Mouse (Mus musculus): ENCODE data around the gene Dennd1a.

DNA sequence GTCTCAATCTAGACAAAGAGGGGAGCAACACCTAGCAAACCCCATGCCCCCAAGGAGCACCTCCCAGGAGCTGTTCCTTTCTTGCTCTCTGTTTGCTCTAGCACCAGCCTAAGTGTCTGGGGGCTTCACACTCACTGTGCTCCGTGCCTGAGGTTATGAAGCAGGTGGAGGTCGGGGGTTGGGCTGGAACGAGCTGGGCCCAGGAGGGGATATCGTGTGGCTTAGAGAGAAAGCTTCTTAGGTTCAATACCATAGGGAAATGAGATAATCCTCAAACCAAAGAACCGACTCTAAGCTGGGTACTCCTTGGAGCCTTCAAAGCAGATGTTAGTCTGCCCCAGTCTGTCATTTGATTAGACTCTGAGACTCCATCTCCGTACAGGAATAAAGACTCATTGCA lies 261.6 kb downstream of the Dennd1a start:
- TF ChIP-seq CTCF (IDR thresholded peaks at IDR 0.05; ENCODE audit: low read depth) (no peak), EP300 (optimal IDR thresholded peaks at IDR 0.05) (no peak)

All from stomach, postnatal 0 days (tissue).